Mouse (Mus musculus): ENCODE measurements around the gene Ociad2. TPM values are rescaled to one million over a fixed set of nuclear protein-coding genes. Genes with fewer than 3 reads are reported as not detected.

Ociad2 gene
- polyA plus RNA-seq, 1 experiment from 2014 or later, result 10.2 TPM

Other genes starting within 250 kb of the Ociad2 start
- 23.7 and 30.8 TPM in 2 replicates for gene Fryl, start 84.4 kb downstream of the Ociad2 start, polyA plus RNA-seq (2016; fragmentation: Nextera tagmentation; extraction: Ambion mirVana)
- gene Ociad1, start 48.2 kb downstream of the Ociad2 start, polyA plus RNA-seq (2016; fragmentation: Nextera tagmentation; extraction: Ambion mirVana), result 164 TPM in 2 replicates
- gene Cwh43, start 65.0 kb upstream of the Ociad2 start, polyA plus RNA-seq (2016; fragmentation: Nextera tagmentation; extraction: Ambion mirVana), result not detected in 2 replicates
- 46.0 and 54.9 TPM in 2 replicates for gene Dcun1d4, start 140.0 kb upstream of the Ociad2 start, polyA plus RNA-seq (2016; fragmentation: Nextera tagmentation; extraction: Ambion mirVana)